Mouse (Mus musculus) CD4-positive, CD25-positive, alpha-beta regulatory T cell, adult 2 months (primary cell): Measurements from ENCODE around the gene Olfr1493-ps1.

Experiments
- DNase-seq: peaks from one replicate; pipeline ENCODE4 v3.0.0-alpha.2; 2012; ENCODE audit warnings: low read depth, low spot score

Olfr1493-ps1 gene

GRCm38 (mm10) chr19:13722978-13723377 is at the start of gene Olfr1493-ps1:
TSS of gene Olfr1493-ps1 (plus strand) at chr19:13723278.
- no peak for DNase-seq

- DNase-seq, result no peak
These were observed 26.1 kb upstream of the Olfr1493-ps1 start, which contains the start of gene Olfr1491 for GRCm38 (mm10) chr19:13696968-13697367. TSS of gene Olfr1491 (plus strand) at chr19:13697268.

- no peak for DNase-seq
These were observed 16.4 kb downstream of the Olfr1493-ps1 start, which contains the start of gene Olfr1494 for GRCm38 (mm10) chr19:13739428-13739827. TSS of gene Olfr1494 (plus strand) at chr19:13739728.

GRCm38 (mm10) chr19:13749366-13749765 is 26.3 kb downstream of the Olfr1493-ps1 start:
- DNase-seq, result no peak

GRCm38 (mm10) chr19:13764306-13764705 is 41.2 kb downstream of the Olfr1493-ps1 start, which contains the start of gene Olfr1495:
TSS of gene Olfr1495 (plus strand) at chr19:13764606.
- DNase-seq, result no peak

- no peak for DNase-seq
These were observed 45.6 kb downstream of the Olfr1493-ps1 start for GRCm38 (mm10) chr19:13768565-13769276.

GRCm38 (mm10) chr19:13777578-13777977 is 54.5 kb downstream of the Olfr1493-ps1 start, which contains the start of gene Olfr1496:
TSS of gene Olfr1496 (plus strand) at chr19:13777878.
- DNase-seq, result no peak
